Mouse (Mus musculus) right cerebral cortex, postnatal 14 days (tissue): Measurements from ENCODE around the gene Zdhhc1.

Experiments used
- DNase-seq: peaks from one replicate; pipeline ENCODE4 v3.0.0; 2022

Gene Zdhhc1

DNA sequence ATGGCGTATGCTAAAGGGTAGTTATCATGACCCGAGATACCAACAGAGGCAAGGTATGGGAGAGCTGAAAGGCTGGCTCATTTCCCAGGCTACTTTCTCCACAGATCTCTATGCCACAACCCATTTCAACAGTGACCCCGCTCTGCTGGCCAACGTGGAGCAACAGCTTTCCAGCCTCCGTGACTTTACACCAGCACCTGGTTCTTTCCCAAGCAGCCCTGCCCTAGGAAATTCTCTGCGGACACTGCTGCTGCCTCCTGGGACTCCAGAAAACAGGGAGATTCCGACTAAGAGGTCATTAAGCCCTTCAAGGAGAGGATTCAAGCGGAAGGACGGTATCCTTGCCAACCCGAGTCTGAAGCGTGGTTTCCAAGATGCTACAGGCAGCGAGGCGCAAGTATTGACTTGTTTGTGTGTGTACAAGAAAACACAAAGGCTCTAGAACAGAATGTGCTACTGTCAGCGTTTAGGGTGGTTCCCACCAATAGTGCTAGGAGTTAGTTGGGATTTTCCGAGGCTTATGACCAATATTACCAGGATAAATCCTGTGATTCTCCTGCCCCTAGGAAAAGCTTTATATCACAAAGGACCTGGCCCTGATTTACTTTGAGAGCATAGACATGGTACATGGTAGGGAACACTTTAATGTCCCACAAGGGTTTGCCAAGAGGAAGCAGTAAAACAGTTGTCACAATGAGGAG, 44.6 kb downstream of the Zdhhc1 start:
- DNase-seq: no peak

DNA sequence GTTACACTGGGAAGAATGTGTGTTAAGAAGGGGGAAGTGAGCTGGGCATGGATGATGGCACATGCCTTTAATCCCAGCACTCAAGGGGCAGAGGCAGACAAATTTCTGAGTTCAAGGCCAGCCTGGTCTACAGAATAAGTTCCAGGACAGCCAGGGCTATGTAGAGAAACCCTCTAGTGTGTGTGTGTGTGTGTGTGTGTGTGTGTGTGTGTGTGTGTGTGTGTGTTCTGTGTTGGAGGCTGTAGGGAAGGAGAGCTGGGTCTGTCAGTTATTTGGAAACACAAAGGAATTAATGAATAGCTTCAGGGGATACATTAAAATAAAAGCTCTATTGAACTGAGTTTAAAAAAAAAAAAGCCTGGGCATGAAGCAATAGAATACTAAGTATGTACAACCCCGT, 45.7 kb downstream of the Zdhhc1 start:
- no peak for DNase-seq

DNA sequence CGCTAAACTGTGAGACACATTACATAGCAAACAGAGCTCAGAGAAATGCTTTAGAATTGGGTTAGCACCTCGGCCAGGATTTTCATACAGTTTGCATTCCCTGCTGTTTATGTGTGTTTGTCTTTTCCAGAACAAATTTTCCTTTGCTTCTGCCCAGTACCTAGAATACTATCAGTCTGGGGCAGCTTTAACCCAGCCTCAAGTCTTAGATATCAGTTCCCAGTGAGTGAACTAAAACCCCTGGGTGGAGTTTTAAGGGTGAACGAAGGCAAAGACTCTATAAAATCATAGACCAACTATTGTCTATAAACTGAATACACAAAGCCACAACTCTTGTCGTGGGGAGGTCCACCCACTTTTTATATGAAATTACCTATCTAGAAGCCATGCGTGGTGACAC, 48.1 kb downstream of the Zdhhc1 start:
- DNase-seq: no peak

DNA sequence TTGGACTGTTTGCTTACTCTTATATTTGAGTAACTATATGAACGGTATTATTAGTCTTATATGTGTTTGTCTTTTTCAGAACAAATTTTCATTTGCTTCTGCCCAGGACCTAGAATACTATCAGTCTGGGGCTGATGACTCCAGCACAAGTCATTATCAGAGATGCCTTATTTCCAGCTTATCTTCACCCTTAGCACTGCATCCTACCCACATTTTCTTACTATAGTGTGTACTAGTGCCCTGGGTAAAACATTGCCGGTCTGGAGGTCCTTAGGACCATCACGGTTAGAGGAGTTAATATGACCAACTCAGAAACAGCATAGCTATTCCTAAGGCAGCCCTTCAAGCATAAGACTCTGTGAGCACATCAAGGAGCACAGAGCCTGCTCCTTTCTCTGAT, 48.5 kb downstream of the Zdhhc1 start:
- no peak for DNase-seq

DNA sequence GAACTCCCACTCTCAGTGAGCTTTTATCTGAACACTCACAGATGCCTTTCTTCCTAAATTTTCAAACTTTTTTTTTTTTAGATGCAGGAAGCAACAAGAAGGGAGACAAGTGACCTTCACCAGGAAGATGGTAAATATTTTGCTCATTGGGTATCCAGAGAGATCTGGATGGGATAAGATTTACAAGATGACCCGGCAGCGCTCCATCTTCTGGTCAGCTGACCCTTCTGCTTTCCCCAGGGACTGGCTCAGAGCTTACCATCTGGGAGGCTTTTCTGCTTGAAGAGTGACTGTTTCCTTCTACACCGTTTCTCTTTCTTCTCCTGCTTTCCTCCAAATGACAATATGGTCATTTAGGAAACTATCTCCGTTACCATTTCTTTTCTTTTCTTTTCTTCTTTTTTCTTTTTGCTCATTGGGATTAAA, 50.6 kb downstream of the Zdhhc1 start:
- no peak for DNase-seq

DNA sequence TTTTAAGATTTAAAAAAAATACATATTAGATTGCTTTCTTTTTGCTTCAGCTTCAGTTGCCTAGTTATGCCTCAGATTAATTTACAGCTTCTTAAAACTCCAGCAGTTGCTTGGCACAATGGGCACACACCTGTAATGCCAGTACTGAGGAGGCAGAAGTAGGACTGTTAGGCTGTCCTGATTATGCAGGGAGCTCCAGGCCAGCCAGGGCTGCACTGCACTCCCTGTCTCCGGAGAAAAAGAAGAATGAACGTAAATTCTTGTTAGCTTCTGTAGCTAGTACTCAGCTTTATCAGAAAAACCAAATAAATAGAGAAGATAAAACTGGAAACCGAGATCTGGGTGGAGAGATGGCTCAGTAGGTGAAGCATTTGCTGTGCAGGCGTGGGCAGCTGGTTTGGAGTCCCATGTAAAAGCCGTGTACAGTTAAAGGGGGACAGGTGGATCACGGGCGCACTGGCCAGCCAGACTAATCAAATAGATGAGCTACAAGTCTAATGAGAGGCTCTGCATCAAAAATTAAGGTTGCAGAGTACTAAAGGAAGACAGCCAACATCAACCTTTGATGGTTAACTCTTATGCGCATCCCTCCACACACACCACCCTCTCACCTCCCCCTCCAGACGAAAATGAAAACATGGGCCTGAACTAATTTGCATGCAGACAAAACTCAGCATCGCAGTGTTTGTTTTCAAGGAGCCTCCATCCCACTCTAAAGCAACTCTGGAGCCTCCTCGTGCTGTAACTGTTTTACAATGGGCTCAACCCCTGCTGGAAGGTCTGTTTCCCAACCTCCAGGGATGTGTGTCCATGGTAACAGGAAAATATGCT, 51.2 kb downstream of the Zdhhc1 start:
- no peak for DNase-seq

DNA sequence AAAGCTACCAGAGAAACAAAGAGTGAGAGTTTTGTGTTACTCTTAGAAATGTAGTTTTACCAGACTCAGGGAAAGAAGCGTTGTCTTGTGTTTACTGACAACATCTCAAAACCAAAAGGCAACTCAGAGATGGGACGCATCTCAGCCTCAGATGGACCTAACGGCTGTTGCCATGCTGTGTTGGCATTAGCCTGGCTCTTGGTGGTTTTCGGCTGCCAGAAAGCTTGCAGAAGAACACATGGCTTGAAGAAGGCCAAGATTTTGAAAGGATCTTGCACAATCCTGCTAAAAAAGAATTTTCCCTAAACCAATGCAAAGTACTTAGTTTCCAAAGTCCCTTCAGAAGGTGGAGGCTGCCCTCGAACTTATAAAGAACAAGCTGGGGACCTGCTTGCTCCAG, 54.0 kb downstream of the Zdhhc1 start:
- no peak for DNase-seq

DNA sequence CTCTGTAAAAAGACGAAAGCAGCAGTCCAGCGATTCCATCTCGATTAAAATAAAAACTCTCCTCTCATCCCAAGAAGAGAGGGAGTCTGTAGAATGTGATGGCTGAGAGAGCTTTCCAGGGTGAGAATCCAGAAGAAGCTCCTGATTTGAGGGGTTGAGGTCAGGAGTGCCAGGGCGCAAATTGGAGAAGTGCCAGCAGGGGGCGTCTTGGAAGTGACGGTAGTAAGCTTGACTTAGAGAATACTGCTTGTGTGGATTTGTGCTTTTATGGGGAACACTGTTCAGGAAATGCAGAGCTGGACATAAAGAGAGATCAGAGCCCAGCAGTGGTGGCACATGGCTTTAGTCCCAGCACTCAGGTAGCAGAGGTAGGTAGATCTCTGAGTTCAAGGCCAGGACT, 55.3 kb downstream of the Zdhhc1 start:
- peak; percentile 51 for DNase-seq

DNA sequence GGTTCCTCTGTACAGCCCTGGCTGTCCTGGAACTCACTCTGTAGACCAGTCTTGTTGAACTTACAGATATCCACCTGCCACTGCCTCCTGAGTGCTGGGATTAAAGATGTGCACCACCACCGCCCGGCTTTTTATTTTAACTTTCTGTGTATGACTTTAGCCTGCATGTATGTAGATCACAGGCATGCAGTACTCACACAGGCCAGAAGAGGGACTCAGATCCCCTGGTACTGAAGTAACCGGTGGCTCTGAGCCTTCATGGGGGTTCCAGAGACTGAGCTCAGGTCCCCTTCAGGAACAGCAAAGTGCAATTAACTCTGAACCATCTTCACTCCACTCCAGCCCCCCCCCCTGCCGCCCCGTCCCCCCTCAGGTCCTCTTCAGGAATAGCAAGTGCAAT, 57.8 kb downstream of the Zdhhc1 start:
- DNase-seq: peak; percentile 35

DNA sequence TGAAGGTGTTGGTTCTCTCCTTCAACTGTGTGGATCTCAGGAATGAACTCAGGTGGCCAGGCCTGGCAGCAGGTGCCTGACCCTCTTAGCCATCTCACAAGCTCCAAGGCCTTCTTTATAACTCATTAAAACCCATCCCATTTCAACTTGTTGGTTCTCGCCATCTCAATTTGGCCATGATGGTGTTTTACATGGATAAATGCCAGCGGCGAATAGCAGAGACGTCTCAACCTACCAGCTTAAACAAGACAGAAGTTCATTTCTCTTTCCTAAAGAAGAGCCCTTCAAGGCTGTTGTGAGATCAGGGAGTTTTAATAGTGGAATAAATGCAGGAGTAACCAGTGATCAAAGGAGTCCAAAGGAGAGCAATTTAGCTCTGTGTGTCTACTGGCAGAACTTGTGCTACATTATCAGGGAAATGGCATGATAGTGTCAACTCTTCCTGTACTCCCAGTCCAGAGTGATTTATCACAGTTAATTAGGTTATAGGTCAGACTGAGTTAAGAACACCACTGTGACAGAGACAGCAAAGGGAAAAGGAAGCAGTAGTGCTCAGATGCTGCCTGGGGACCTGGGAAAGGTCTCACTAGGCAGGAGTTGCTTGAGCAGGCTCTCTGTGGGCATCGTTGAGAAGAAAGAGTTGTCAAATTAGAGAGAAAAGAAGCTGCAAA, 59.5 kb downstream of the Zdhhc1 start:
- DNase-seq: no peak

DNA sequence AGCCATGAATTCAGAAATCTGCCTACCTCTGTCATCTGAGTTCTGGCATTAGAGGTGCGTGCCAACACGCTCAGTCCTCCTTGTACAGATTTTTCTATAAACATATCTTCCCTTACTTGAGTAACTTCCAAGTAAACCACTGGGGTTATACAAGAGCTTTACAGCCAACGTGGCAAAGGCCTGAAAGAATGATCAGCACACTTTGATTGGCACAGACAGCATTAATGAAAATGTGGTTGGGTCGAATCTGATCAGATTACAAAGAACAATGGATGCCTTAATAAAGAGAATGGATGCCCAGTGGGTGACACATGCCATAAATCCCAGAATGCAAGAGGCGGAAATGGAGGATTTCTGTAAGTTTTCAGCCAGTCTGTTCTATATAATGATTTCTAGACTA, 60.5 kb downstream of the Zdhhc1 start:
- no peak for DNase-seq

DNA sequence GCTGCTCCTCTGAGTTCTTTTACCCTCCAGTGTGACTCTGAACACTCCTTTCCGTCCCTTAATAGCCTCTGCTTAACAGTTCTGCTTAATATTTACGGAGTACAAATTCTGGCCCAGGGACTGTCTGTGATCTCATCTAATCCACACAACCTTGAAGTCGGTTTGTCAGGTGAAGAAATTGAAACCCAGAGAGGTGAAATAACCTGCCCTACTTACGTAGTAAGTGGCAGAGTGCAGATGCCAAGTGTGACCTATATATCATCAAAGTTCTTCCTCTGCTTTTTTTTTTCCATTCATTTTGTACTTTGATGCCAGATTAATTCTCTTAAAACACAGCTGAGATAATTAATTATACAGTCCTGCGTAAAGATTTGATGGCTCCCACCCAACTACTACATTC, 62.6 kb downstream of the Zdhhc1 start:
- no peak for DNase-seq

DNA sequence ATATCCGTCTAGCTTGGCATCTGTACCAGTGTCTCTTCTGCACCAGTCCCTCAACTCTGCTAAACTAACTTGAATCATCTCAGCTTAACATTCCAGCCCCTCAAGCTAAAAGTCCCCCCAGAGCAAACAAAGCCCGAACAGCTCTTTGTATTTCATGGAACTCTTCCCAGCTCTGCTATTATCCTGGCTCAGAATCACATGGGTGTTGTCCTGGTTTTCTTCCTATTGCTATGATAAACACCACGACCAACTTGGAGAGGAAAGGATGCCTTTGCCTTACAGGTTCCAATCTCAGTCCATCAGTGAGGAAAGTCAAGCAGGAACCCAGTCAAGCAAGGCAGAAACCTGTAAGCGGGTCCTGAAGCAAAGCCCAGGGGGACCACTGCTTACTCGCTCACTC, 63.2 kb downstream of the Zdhhc1 start:
- no peak for DNase-seq

DNA sequence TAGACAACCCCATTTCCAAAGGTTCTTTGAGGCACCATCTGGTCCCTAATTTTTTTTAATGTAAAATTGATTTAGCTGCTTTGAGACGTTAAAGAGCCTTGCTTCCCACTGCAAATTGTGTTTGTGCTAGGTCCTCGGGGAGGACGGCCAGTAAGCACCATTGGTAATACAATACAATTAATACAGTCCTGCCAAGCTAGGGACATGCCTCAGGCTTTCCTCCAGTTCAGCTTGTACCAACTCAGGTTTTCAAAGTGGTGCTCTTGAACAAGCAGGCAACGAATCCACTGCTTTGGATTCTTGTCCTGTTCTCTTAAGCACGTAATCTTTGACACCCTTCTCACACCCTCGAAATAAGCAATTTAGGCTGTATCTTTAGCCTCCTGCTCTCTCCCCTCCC, 63.7 kb downstream of the Zdhhc1 start:
- no peak for DNase-seq

DNA sequence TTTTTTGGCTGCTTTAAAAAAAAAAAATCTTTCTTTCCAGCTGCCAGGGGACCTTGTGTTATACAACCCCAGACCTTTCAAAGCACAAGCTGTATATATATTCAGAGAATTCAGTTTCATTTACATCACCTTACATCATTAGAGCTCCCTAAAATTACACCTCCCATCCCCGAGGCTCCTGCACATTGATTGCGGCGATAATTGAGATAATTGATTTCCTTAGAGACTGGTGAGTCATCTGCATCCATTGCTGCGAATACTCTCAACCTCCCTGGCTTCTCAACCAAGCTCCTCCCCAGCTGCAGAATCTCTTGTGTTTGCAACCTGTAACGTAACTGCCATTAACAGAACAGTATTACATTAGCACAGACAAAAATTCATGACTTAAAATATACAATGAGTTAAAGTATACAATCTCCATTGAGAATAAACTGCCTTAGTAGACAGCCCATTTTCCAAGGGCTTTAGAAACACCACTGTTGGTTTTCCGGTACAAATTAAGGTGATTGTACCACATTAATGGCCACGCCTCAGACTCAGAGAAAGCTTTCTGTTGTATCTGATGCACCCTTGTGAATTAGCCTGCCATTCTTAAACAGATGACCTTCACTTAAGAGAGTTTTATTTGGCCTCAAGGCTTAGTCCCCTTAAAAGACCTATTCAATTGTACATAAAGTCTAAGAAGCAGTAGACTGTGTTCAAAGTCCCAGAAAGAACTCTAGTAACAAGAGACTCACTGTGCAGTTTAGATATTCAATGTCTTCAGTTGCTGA, 64.8 kb downstream of the Zdhhc1 start:
- DNase-seq: no peak

DNA sequence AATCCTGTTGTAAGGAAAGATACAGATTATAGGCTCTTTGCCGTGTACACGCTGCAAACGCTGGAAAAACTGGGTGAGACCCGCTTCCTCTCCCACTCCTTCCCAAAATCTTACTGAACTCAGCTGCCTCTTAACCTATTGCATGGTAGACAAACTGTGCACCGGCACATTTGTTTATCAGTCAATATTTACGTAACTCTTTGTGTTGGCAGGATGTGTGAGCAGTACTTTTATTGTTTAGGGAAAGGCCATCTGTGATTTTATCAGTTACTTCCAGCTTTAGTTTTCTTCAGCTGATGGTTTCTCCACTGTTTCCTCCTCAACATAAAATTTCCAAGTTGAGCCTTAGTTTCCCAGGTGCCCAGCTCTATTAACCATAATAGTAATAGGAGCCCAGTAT, 69.8 kb downstream of the Zdhhc1 start:
- no peak for DNase-seq
